Mouse (Mus musculus) midbrain, embryonic 11.5 days (tissue): ENCODE data around the gene Gabarap. TPM values are rescaled to one million over a fixed set of nuclear protein-coding genes. Genes with fewer than 3 reads are reported as not detected.
A peak's percentile ranks its signal among the peaks of the same experiment; 100 is the strongest.

Source experiments
- ATAC-seq: fragments of 200-750 bp; cut with Nextera tagmentation; 2 replicates; pipeline ENCODE4 v1.8.0; 2017; ENCODE audit warnings: moderate TSS enrichment, moderate library complexity; ENCODE audit not compliant: low FRiP score
- DNase-seq: peaks from one replicate; pipeline ENCODE4 v3.0.0; 2015; ENCODE audit warnings: low spot score; ENCODE audit errors: missing footprints
- H3K27ac ChIP-seq: fragments of 300-500 bp; sonication (generic); 2 replicates; pipeline ENCODE4 v1.5.1; 2014; ENCODE audit warnings: low read depth, low read length
- H3K27me3 ChIP-seq: fragments of 300-500 bp; sonication (generic); 2 replicates; pipeline ENCODE4 v1.6.1; 2014; ENCODE audit warnings: mild to moderate bottlenecking, low read length, moderate library complexity, mixed read lengths; ENCODE audit not compliant: control insufficient read depth, insufficient read depth
- H3K36me3 ChIP-seq: fragments of 300-500 bp; sonication (generic); 2 replicates; pipeline ENCODE4 v1.6.1; 2014; ENCODE audit warnings: mild to moderate bottlenecking, low read length, moderate library complexity, mixed read lengths; ENCODE audit not compliant: control insufficient read depth, insufficient read depth
- H3K4me1 ChIP-seq: fragments of 300-500 bp; sonication (generic); 2 replicates; pipeline ENCODE4 v1.6.1; 2014; ENCODE audit warnings: low read length; ENCODE audit not compliant: control insufficient read depth, insufficient read depth
- H3K4me2 ChIP-seq: fragments of 300-500 bp; sonication (generic); 2 replicates; pipeline ENCODE4 v1.6.1; 2014; ENCODE audit warnings: mild to moderate bottlenecking, moderate library complexity
- H3K4me3 ChIP-seq: fragments of 300-500 bp; sonication (generic); 2 replicates; pipeline ENCODE4 v1.5.1; 2014; ENCODE audit warnings: low read depth, low read length
- H3K9ac ChIP-seq: fragments of 300-500 bp; sonication (generic); 2 replicates; pipeline ENCODE4 v1.6.1; 2014; ENCODE audit warnings: low read length
- H3K9me3 ChIP-seq: fragments of 300-500 bp; sonication (generic); 2 replicates; pipeline ENCODE4 v1.6.1; 2016; ENCODE audit warnings: low read length; ENCODE audit not compliant: control insufficient read depth
- WGBS: fragments of 180-500 bp; shearing (Covaris S2); extraction: QIAGEN DNeasy Blood & Tissue Kit; methylation state at CpG from one replicate; pipeline ENCODE4 v1.1.7; 2014; 5-methylcytosine and 5-hydroxymethylcytosine counted together
- polyA plus RNA-seq: library from polyadenylated mRNA; unstranded; fragments of >200 nt; fragmentation: Nextera tagmentation; extraction: Ambion mirVana; gene quantifications from 2 replicates; pipeline ENCODE4 v1.2.1, GENCODE M21; 2014

Gabarap gene
- polyA plus RNA-seq, 1 experiment from 2014 or later, result 566 TPM

DNA sequence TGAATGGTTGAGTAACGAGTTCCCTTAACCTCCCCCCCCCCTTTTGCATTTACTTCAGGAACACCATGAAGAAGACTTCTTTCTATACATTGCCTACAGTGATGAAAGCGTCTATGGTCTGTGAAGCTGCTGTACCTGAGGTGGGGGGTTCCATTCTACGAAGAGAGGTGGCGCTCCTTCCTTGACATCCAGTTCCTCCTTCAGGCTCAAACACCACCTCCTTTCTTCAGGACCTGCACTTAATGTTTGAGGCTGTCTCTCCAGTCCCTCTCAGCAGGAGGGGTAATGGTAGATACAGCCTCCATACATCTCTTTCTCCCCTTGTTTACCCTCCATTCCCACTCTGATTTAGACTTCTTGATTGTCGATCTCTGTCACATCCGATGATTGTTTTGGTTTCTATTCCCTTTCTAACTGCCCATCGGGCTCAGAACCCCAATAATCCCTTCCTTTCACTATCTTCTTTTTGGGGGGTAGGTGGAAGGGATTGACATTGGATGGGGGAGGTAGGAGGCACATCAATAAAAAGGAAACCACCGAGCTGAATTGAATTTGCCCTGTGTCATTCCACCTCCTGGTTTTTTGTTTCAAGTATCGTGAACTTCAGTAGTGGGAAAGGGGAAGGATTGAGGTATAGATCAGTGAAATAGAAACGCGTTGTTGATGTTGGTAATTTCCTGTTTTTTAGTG is 3.6 kb downstream of the Gabarap start:
- H3K9ac ChIP-seq, result no peak overlapping the region
- no peaks in the 10 kb centered on the region for H3K27me3 ChIP-seq
- peaks cover 16% of the 10 kb centered on the region for H3K36me3 ChIP-seq
- WGBS, result 87% methylated on average over 11 of the region's 11 CpGs
- H3K9me3 ChIP-seq, result no peaks in the 10 kb centered on the region
- peak overlapping the region; percentile 26; the same call in 1 of the 2 replicates for H3K4me2 ChIP-seq
- H3K4me1 ChIP-seq, result peaks cover 15% of the 10 kb centered on the region
- H3K27ac ChIP-seq, result no peak overlapping the region
- DNase-seq (no peak), ATAC-seq (no peak)
- no peak overlapping the region for H3K4me3 ChIP-seq

DNA sequence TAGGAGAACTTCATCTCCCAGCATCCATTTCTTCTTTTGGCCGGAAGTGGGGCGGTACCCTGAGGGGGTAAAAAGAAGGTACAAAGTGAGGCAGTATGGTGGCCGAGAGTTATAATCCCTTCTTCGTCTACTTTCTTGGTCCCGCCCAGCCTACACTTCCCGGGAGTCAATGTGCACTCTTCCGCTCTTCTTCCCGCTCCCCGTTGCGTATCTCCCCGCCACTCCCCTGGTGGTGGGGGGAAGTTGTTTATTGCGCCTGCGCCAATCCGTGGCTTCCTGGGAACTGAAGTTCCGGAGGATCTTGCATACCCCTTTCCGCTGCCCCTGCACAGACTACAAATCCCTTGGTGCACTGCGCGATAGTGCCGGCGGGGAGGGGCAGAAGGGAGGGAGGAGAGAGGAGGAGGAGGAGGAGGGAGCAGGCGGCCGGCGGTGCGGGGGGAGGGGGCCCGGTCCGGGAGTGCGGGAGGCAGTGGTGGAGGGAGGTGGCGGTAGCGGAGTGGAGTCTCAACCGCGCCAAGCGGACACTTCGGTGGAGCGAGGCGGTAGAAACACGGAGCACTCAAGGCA is 4.5 kb downstream of the Gabarap start, which contains the start of gene Phf23:
Gene Phf23 (plus strand): TSS at position 387 of the 570 bp plus-strand sequence.
- peak; percentile 99 for DNase-seq
- peak within 1 kb of the TSS; percentile 94 for H3K27ac ChIP-seq
- H3K9me3 ChIP-seq, result no peaks in the 10 kb centered on the region
- peaks cover 15% of the 10 kb centered on the region for H3K4me1 ChIP-seq
- ATAC-seq, result peak; percentile 82
- H3K36me3 ChIP-seq, result peaks cover 16% of the 10 kb centered on the region
- H3K4me3 ChIP-seq, result peak within 1 kb of the TSS; percentile 97
- H3K4me2 ChIP-seq, result peak within 1 kb of the TSS; percentile 48
- WGBS, result under 1% methylated on average over 36 of the region's 36 CpGs
- no peaks in the 10 kb centered on the region for H3K27me3 ChIP-seq
- peak within 1 kb of the TSS; percentile 97 for H3K9ac ChIP-seq

DNA sequence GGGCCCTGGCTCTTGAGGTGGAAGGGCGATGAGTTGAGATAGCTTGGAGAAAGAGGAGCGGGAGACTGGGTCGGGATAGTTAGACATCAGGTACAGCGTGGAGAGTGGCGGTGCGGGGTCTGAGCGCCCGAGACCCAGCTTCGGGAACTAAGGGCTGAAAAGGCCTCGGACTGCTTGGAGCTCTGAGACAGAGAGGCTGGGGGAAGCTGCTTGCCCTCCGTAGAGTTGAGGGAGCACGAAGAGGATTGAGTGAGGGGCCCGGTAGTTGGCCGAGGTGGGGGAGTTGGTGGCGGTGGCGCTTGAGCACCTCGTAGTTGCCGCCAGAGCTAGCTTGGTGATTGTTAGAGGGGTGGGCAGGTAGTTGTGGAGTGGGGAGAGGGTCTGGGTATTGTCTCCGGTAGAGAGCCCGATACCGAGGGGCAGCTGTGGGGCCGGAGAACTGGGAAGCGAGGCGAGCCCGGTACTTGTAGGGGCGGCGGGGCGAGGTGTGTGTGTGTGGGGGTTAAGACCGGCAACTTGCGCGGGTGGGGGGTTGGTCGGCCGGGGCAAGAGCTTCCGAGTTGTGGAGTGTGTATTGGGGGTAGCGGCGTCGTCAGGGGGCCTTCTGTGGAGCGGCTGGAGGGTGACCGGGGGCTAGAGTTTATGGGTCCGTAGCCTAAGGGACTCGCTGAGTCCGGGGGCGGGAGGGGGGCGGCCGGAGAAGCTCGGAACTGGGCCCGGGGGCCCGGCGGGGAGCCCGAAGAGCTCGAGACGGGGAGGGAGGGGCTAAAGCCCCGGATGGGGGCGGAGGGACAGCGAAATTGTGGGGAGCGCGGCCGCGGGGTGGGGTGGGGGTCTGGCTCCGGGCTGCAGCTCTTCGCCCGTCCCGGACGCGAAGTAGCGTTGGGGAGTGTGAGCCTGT is 5.5 kb downstream of the Gabarap start:
- peaks cover 16% of the 10 kb centered on the region for H3K36me3 ChIP-seq
- H3K4me1 ChIP-seq, result peaks cover 18% of the 10 kb centered on the region
- H3K4me3 ChIP-seq, result peak overlapping the region; percentile 97
- no peaks in the 10 kb centered on the region for H3K27me3 ChIP-seq
- H3K9ac ChIP-seq, result peak overlapping the region; percentile 97
- WGBS, result under 1% methylated on average over 64 of the region's 66 CpGs
- peak overlapping the region; percentile 94 for H3K27ac ChIP-seq
- H3K9me3 ChIP-seq, result no peaks in the 10 kb centered on the region
- ATAC-seq (peak; percentile 1; the same call in 1 of the 2 replicates), DNase-seq (peak; percentile 97)
- H3K4me2 ChIP-seq, result peak overlapping the region; percentile 48

GRCm38 (mm10) chr11:69997070-69997509 is 6.1 kb downstream of the Gabarap start:
- Histone ChIP-seq H3K27me3 (no peaks in the 10 kb centered on the region), H3K9ac (peak overlapping the region; percentile 97), H3K4me2 (peak overlapping the region; percentile 48), H3K27ac (peak overlapping the region; percentile 94), H3K36me3 (peaks cover 16% of the 10 kb centered on the region), H3K4me1 (peaks cover 24% of the 10 kb centered on the region), H3K9me3 (no peaks in the 10 kb centered on the region), H3K4me3 (peak overlapping the region; percentile 97)
- ATAC-seq (peak; percentile 58), DNase-seq (peak; percentile 98)
- WGBS, result 2% methylated on average over 38 of the region's 44 CpGs

DNA sequence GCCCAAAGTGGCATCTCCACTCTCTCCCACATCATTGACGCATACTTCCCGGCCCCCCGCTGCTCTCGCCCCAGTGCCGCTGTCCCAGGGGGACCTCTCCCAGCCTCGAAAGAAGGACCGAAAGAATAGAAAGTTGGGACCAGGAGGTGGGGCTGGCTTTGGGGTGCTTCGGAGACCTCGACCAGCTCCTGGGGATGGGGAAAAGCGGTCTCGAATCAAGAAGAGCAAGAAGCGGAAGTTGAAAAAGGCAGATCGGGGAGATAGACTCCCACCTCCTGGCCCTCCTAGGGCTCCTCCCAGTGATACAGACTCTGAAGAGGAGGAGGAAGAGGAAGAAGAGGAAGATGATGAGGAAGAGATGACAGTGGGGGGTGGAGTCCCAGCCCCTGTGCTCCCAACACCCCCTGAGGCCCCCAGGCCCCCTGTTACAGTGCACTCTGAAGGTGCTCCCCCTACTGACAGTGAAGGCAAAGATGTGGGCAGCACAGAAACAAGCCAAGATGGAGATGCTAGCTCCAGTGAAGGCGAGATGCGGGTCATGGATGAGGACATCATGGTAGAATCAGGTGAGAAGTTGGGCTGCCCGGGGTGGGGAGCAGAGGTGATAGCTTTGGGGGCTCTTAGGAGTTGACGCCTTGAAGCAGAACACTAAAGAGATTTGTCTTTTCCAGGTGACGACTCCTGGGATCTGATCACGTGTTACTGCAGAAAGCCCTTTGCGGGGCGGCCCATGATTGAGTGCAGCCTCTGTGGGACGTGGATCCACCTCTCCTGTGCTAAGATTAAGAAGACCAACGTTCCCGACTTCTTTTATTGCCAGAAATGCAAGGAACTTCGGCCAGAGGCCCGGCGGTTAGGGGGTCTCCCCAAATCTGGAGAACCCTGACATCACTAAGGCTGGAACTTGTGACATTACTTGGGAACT is 7.9 kb downstream of the Gabarap start:
- peaks cover 16% of the 10 kb centered on the region for H3K36me3 ChIP-seq
- H3K27me3 ChIP-seq, result no peaks in the 10 kb centered on the region
- ATAC-seq, result no peak
- H3K4me2 ChIP-seq, result no peak overlapping the region
- no peak overlapping the region for H3K27ac ChIP-seq
- 93% methylated on average over 27 of the region's 27 CpGs for WGBS
- no peak overlapping the region for H3K9ac ChIP-seq
- H3K9me3 ChIP-seq, result no peaks in the 10 kb centered on the region
- H3K4me1 ChIP-seq, result peaks cover 29% of the 10 kb centered on the region
- H3K4me3 ChIP-seq, result no peak overlapping the region
- no peak for DNase-seq

- Histone ChIP-seq H3K9ac (no peak overlapping the region), H3K4me3 (no peak overlapping the region), H3K27ac (no peak overlapping the region), H3K9me3 (no peaks in the 10 kb centered on the region), H3K27me3 (no peaks in the 10 kb centered on the region), H3K4me2 (no peak overlapping the region), H3K36me3 (peaks cover 16% of the 10 kb centered on the region), H3K4me1 (peaks cover 29% of the 10 kb centered on the region)
- ATAC-seq (no peak), DNase-seq (no peak)
- WGBS, result 89% methylated on average over 8 of the region's 8 CpGs
These were observed 8.7 kb downstream of the Gabarap start for GRCm38 (mm10) chr11:69999666-70000065.

DNA sequence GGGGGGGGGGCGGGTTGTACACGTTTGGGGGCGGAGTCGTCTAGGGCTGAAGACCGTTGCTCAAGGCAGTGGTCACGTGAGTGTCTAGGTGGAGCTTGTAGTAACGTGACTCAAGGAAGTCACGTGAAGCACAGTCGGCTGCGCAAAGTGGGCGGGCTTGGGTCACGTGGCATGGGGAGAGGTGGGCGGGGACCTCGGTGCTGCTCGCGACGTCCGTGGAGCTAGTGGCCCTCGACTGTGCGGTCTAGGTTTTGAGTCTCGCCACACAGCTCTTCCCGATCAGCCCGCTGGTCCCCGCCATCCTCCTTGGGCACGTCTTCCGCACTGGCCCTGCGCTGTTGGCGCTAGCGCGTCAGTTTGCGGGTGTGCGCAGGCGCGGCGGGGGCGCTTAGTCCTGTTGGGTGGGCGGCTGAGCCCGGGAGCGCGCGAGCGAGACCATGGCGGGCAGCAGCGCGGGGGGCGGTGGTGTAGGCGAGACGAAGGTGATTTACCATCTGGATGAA is 9.5 kb downstream of the Gabarap start, which contains the start of gene Dvl2:
Gene Dvl2 (plus strand): TSS at position 200 of the 503 bp plus-strand sequence.
- Histone ChIP-seq H3K27ac (peak within 1 kb of the TSS; percentile 94), H3K36me3 (peaks cover 16% of the 10 kb centered on the region), H3K9ac (peak within 1 kb of the TSS; percentile 90), H3K9me3 (no peaks in the 10 kb centered on the region), H3K27me3 (no peaks in the 10 kb centered on the region), H3K4me3 (peak within 1 kb of the TSS; percentile 81), H3K4me2 (peak within 1 kb of the TSS; percentile 92), H3K4me1 (peaks cover 29% of the 10 kb centered on the region)
- WGBS, result under 1% methylated on average over 46 of the region's 48 CpGs
- DNase-seq (peak; percentile 98), ATAC-seq (peak; percentile 68)

DNA sequence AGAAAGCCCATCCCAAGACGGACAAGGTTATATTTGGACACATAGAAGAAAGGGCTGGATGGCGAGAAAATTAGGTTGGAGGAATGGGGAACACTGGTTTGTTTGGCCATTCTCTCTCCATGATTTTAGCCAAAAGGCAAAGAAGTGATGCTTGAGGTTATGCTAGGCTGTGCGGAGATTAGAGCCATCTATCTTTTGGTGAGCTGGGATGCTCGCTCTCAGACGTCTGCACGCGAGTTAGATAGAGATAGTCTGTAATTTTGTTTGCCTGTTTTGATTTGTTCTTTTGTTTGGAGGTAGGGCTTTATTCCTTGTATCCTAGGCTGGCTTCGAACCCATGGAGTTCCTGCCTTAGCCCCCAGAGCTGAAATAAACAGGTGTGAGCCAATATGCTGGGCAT is 10.2 kb downstream of the Gabarap start:
- peaks cover 29% of the 10 kb centered on the region for H3K4me1 ChIP-seq
- no peaks in the 10 kb centered on the region for H3K27me3 ChIP-seq
- peak overlapping the region; percentile 92 for H3K4me2 ChIP-seq
- peaks cover 21% of the 10 kb centered on the region for H3K36me3 ChIP-seq
- DNase-seq, result no peak
- no peaks in the 10 kb centered on the region for H3K9me3 ChIP-seq
- H3K27ac ChIP-seq, result peak overlapping the region; percentile 94
- peak overlapping the region; percentile 90 for H3K9ac ChIP-seq
- WGBS, result 12% methylated on average over 8 of the region's 8 CpGs
- H3K4me3 ChIP-seq, result peak overlapping the region; percentile 81
- ATAC-seq, result no peak
